In the genomic region with DNA sequence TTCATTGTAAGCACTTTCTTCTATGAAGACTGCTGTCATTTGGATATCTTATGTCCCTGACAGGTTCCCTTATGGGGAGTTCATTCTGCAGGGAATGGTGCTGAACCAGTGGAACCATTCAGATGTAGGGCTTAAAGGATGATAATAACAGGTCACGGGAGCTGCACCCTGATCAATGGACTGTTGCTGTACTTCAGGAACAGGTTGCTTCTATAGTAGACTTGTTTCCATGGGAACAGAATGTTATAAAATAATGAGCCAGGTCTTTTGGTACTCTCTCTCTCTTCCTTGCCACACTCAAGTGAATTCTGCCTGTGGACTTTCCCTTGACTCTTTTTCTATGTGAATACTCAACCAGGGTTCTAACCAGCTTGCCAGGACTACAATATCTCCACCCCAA, we compare ENCODE assay signal across 25 mouse cellular contexts.
A peak's percentile ranks its signal among the peaks of the same experiment; 100 is the strongest.
DNase-seq lines count a peak whose midpoint lies in the region; ATAC-seq lines count a peak whose summit lies in the region.
"Had no signal": no experiment of that assay in that cellular context is flagged by ENCODE, and none has a peak within 500 bp of the region (broad histone marks: within the 10 kb centered on the region; RNA-seq: fewer than 3 reads in every experiment).

No protein-coding gene starts in this region.

- no peaks in the 10 kb centered on the region for H3K36me3 ChIP-seq in hindbrain, embryonic 16.5 days (ENCODE audit: control insufficient read depth, insufficient read depth, low read length)
- H3K36me3 ChIP-seq in hindbrain, embryonic 12.5 days, result no peaks in the 10 kb centered on the region
- no peaks in the 10 kb centered on the region for H3K36me3 ChIP-seq in midbrain, embryonic 14.5 days (ENCODE audit: control insufficient read depth, insufficient read depth, low read length)
- no peaks in the 10 kb centered on the region for H3K36me3 ChIP-seq in midbrain, embryonic 13.5 days
- H3K36me3 ChIP-seq in midbrain, embryonic 16.5 days (ENCODE audit: control insufficient read depth, insufficient read depth, low read length), result no peaks in the 10 kb centered on the region
- no peaks in the 10 kb centered on the region for H3K36me3 ChIP-seq in midbrain, embryonic 11.5 days (ENCODE audit: control insufficient read depth, insufficient read depth, low read length)
- H3K36me3 ChIP-seq: embryonic facial prominence, embryonic 10.5 days; embryonic facial prominence, embryonic 12.5 days; forebrain, embryonic 15.5 days; G1E had no signal

- no peak overlapping the region for H3K4me3 ChIP-seq in hindbrain, embryonic 16.5 days (ENCODE audit: low read length)
- H3K4me3 ChIP-seq in hindbrain, embryonic 12.5 days, result no peak overlapping the region
- H3K4me3 ChIP-seq in midbrain, embryonic 14.5 days (replicated peaks; ENCODE audit: low read depth, low read length), result no peak overlapping the region
- H3K4me3 ChIP-seq in midbrain, embryonic 13.5 days (replicated peaks), result no peak overlapping the region
- no peak overlapping the region for H3K4me3 ChIP-seq in midbrain, embryonic 16.5 days (ENCODE audit: low read depth, low read length)
- no peak overlapping the region for H3K4me3 ChIP-seq in midbrain, embryonic 11.5 days (ENCODE audit: low read depth, low read length)
- H3K4me3 ChIP-seq: embryonic facial prominence, embryonic 10.5 days; embryonic facial prominence, embryonic 12.5 days; forebrain, embryonic 13.5 days; forebrain, embryonic 15.5 days had no signal

- WGBS in hindbrain, embryonic 16.5 days, result 73% methylated on average over 1 of the region's 1 CpGs
- 57% methylated on average over 1 of the region's 1 CpGs for WGBS in hindbrain, embryonic 12.5 days
- WGBS in midbrain, embryonic 14.5 days, result 48% methylated on average over 1 of the region's 1 CpGs
- WGBS in midbrain, embryonic 13.5 days, result 63% methylated on average over 1 of the region's 1 CpGs
- 41% methylated on average over 1 of the region's 1 CpGs for WGBS in midbrain, embryonic 16.5 days
- 70% methylated on average over 1 of the region's 1 CpGs for WGBS in midbrain, embryonic 11.5 days

- peak; percentile 31 for DNase-seq in midbrain, embryonic 14.5 days
- no peak for DNase-seq in midbrain, embryonic 11.5 days (ENCODE audit: low spot score, missing footprints)
- no peak for DNase-seq in adrenal gland, postnatal 4 days (ENCODE audit: low spot score in 2 of 2)
- DNase-seq: adrenal gland, adult 8-10 months; adrenal gland, postnatal 14 days; adrenal gland, postnatal 36 days; B cell, adult 2 months; cerebellum, adult 11-12 months; cerebellum, adult 2 months; cerebellum, adult 9-10 months; cerebellum, postnatal 10 days; cerebellum, postnatal 25 days had no signal

- H3K27me3 ChIP-seq in hindbrain, embryonic 16.5 days (replicated peaks; ENCODE audit: control insufficient read depth, insufficient read depth, low read length), result no peaks in the 10 kb centered on the region
- no peaks in the 10 kb centered on the region for H3K27me3 ChIP-seq in hindbrain, embryonic 12.5 days
- no peaks in the 10 kb centered on the region for H3K27me3 ChIP-seq in midbrain, embryonic 14.5 days (ENCODE audit: control insufficient read depth, insufficient read depth, low read length)
- no peaks in the 10 kb centered on the region for H3K27me3 ChIP-seq in midbrain, embryonic 13.5 days
- H3K27me3 ChIP-seq in midbrain, embryonic 16.5 days (ENCODE audit: control insufficient read depth, insufficient read depth, low read depth, low read length), result no peaks in the 10 kb centered on the region
- H3K27me3 ChIP-seq in midbrain, embryonic 11.5 days (ENCODE audit: control insufficient read depth, insufficient read depth, low read length), result no peaks in the 10 kb centered on the region
- H3K27me3 ChIP-seq: CH12.LX; embryonic facial prominence, embryonic 12.5 days; forebrain, embryonic 13.5 days; forebrain, embryonic 15.5 days had no signal

- H3K9me3 ChIP-seq in hindbrain, embryonic 16.5 days (ENCODE audit: control insufficient read depth, low read length), result no peaks in the 10 kb centered on the region
- no peaks in the 10 kb centered on the region for H3K9me3 ChIP-seq in hindbrain, embryonic 12.5 days (replicated peaks)
- H3K9me3 ChIP-seq in midbrain, embryonic 14.5 days (ENCODE audit: control insufficient read depth, low read length), result no peaks in the 10 kb centered on the region
- H3K9me3 ChIP-seq in midbrain, embryonic 13.5 days, result no peaks in the 10 kb centered on the region
- H3K9me3 ChIP-seq in midbrain, embryonic 16.5 days (replicated peaks; ENCODE audit: control insufficient read depth, low read length, poor library complexity, severe bottlenecking), result no peaks in the 10 kb centered on the region
- no peaks in the 10 kb centered on the region for H3K9me3 ChIP-seq in midbrain, embryonic 11.5 days (ENCODE audit: control insufficient read depth, low read length)
- H3K9me3 ChIP-seq: embryonic facial prominence, embryonic 10.5 days; embryonic facial prominence, embryonic 12.5 days; forebrain, embryonic 13.5 days; forebrain, embryonic 15.5 days; G1E had no signal

- no peak overlapping the region for H3K9ac ChIP-seq in hindbrain, embryonic 16.5 days (ENCODE audit: low read depth, low read length)
- H3K9ac ChIP-seq in hindbrain, embryonic 12.5 days, result no peak overlapping the region
- H3K9ac ChIP-seq in midbrain, embryonic 14.5 days (replicated peaks; ENCODE audit: low read length), result no peak overlapping the region
- H3K9ac ChIP-seq in midbrain, embryonic 13.5 days (replicated peaks), result no peak overlapping the region
- H3K9ac ChIP-seq in midbrain, embryonic 16.5 days (ENCODE audit: low read depth, low read length), result no peak overlapping the region
- H3K9ac ChIP-seq in midbrain, embryonic 11.5 days (ENCODE audit: low read length), result no peak overlapping the region
- H3K9ac ChIP-seq: embryonic facial prominence, embryonic 12.5 days; forebrain, embryonic 13.5 days; forebrain, embryonic 15.5 days had no signal

- H3K27ac ChIP-seq in hindbrain, embryonic 16.5 days (ENCODE audit: low read depth, low read length), result no peak overlapping the region
- H3K27ac ChIP-seq in hindbrain, embryonic 12.5 days, result no peak overlapping the region
- no peak overlapping the region for H3K27ac ChIP-seq in midbrain, embryonic 14.5 days (replicated peaks; ENCODE audit: low read depth, low read length)
- no peak overlapping the region for H3K27ac ChIP-seq in midbrain, embryonic 13.5 days
- H3K27ac ChIP-seq in midbrain, embryonic 16.5 days (ENCODE audit: low read length), result no peak overlapping the region
- no peak overlapping the region for H3K27ac ChIP-seq in midbrain, embryonic 11.5 days (ENCODE audit: low read depth, low read length)
- H3K27ac ChIP-seq: embryonic facial prominence, embryonic 10.5 days; embryonic facial prominence, embryonic 12.5 days; forebrain, embryonic 13.5 days; forebrain, embryonic 15.5 days had no signal

- H3K4me1 ChIP-seq in hindbrain, embryonic 16.5 days (ENCODE audit: control insufficient read depth, insufficient read depth, low read depth, low read length), result no peaks in the 10 kb centered on the region
- no peaks in the 10 kb centered on the region for H3K4me1 ChIP-seq in hindbrain, embryonic 12.5 days
- no peaks in the 10 kb centered on the region for H3K4me1 ChIP-seq in midbrain, embryonic 14.5 days (ENCODE audit: control insufficient read depth, insufficient read depth, low read length)
- no peaks in the 10 kb centered on the region for H3K4me1 ChIP-seq in midbrain, embryonic 13.5 days (replicated peaks)
- no peaks in the 10 kb centered on the region; the same call in 1 of the 2 replicates for H3K4me1 ChIP-seq in midbrain, embryonic 16.5 days (ENCODE audit: control insufficient read depth, insufficient read depth, low read length)
- H3K4me1 ChIP-seq in midbrain, embryonic 11.5 days (ENCODE audit: control insufficient read depth, insufficient read depth, low read length), result no peaks in the 10 kb centered on the region
- H3K4me1 ChIP-seq: embryonic facial prominence, embryonic 10.5 days; embryonic facial prominence, embryonic 12.5 days; forebrain, embryonic 13.5 days; forebrain, embryonic 15.5 days had no signal

- H3K4me2 ChIP-seq in hindbrain, embryonic 16.5 days (ENCODE audit: low read length), result no peak overlapping the region
- no peak overlapping the region for H3K4me2 ChIP-seq in hindbrain, embryonic 12.5 days (replicated peaks)
- H3K4me2 ChIP-seq in midbrain, embryonic 14.5 days (ENCODE audit: low read length), result no peak overlapping the region
- no peak overlapping the region for H3K4me2 ChIP-seq in midbrain, embryonic 13.5 days (replicated peaks)
- no peak overlapping the region for H3K4me2 ChIP-seq in midbrain, embryonic 16.5 days (ENCODE audit: low read length)
- H3K4me2 ChIP-seq in midbrain, embryonic 11.5 days, result no peak overlapping the region
- H3K4me2 ChIP-seq: embryonic facial prominence, embryonic 12.5 days; forebrain, embryonic 13.5 days; forebrain, embryonic 15.5 days had no signal

- ATAC-seq in hindbrain, embryonic 16.5 days, result peak; percentile 52; the same call in 1 of the 2 replicates
- ATAC-seq in hindbrain, embryonic 12.5 days (ENCODE audit: low FRiP score), result no peak
- ATAC-seq in midbrain, embryonic 14.5 days (ENCODE audit: low FRiP score, low TSS enrichment), result no peak
- ATAC-seq in midbrain, embryonic 13.5 days, result no peak
- peak; percentile 80 for ATAC-seq in midbrain, embryonic 16.5 days
- no peak for ATAC-seq in midbrain, embryonic 11.5 days (ENCODE audit: low FRiP score)
- ATAC-seq: activated CD4-positive, CD25-positive, alpha-beta regulatory T cell, adult 4 months; CD4-positive, CD25-positive, alpha-beta regulatory T cell, adult 4 months; forebrain, embryonic 13.5 days; forebrain, embryonic 15.5 days; Patski had no signal

Comparison
In these comparisons a context has a peak if more than half of its experiments do, and no peak if none do; other contexts are left out.
1. ATAC-seq: peak in hindbrain, embryonic 16.5 days (single experiment) and midbrain, embryonic 16.5 days (single experiment); none in hindbrain, embryonic 12.5 days (single experiment), midbrain, embryonic 14.5 days (single experiment), midbrain, embryonic 13.5 days (single experiment) and midbrain, embryonic 11.5 days (single experiment).